Mouse (Mus musculus): ENCODE data around the gene Folh1.

The Folh1 gene

GRCm38 (mm10) chr7:86775617-86776325 is at the start of gene Folh1:
Folh1 (minus strand) TSS chr7:86775943.
- DNase-seq (ENCODE audit: low read depth, low spot score), result peak; percentile 32

GRCm38 (mm10) chr7:86816466-86816865 is 40.7 kb upstream of the Folh1 start:
- DNase-seq (ENCODE audit: low read depth, low spot score), result peak; percentile 63

- DNase-seq (ENCODE audit: low read depth, low spot score), result peak; percentile 55
Observed at GRCm38 (mm10) chr7:86815716-86816115, 40.0 kb upstream of the Folh1 start.

GRCm38 (mm10) chr7:86815241-86815640 is 39.5 kb upstream of the Folh1 start:
- peak; percentile 68 for DNase-seq (ENCODE audit: low read depth, low spot score)

GRCm38 (mm10) chr7:86794727-86795126 is 19.0 kb upstream of the Folh1 start, which contains the start of gene Vmn2r77:
Vmn2r77 (plus strand) TSS chr7:86795027.
- DNase-seq (ENCODE audit: low read depth, low spot score), result no peak

GRCm38 (mm10) chr7:86771621-86772020 is 4.1 kb downstream of the Folh1 start:
- DNase-seq (ENCODE audit: low read depth, low spot score), result no peak

GRCm38 (mm10) chr7:86764628-86765027 is 11.1 kb downstream of the Folh1 start:
- no peak for DNase-seq (ENCODE audit: low read depth, low spot score)

GRCm38 (mm10) chr7:86760751-86761150 is 15.0 kb downstream of the Folh1 start:
- no peak for DNase-seq (ENCODE audit: low read depth, low spot score)

- DNase-seq (ENCODE audit: low read depth, low spot score), result no peak
Observed at GRCm38 (mm10) chr7:86725013-86725412, 50.7 kb downstream of the Folh1 start.

- no peak for DNase-seq (ENCODE audit: low read depth, low spot score)
Observed at GRCm38 (mm10) chr7:86688030-86688429, 87.7 kb downstream of the Folh1 start, which contains the start of gene Olfr292. Olfr292 (plus strand) TSS chr7:86688330.
